Mouse (Mus musculus) kidney, postnatal 25 days (tissue): ENCODE data around the gene Atf7ip.

Experiments used
- DNase-seq, 2 experiments: peaks; one replicate each; pipeline ENCODE4 v3.0.0; 2021; ENCODE audit warnings: mixed read lengths in 2 of 2

The Atf7ip gene

GRCm38 (mm10) chr6:136525567-136525966, 19.6 kb downstream of the Atf7ip start:
- DNase-seq = no peak

GRCm38 (mm10) chr6:136529156-136529555, 23.2 kb downstream of the Atf7ip start:
- no peak for DNase-seq

DNA sequence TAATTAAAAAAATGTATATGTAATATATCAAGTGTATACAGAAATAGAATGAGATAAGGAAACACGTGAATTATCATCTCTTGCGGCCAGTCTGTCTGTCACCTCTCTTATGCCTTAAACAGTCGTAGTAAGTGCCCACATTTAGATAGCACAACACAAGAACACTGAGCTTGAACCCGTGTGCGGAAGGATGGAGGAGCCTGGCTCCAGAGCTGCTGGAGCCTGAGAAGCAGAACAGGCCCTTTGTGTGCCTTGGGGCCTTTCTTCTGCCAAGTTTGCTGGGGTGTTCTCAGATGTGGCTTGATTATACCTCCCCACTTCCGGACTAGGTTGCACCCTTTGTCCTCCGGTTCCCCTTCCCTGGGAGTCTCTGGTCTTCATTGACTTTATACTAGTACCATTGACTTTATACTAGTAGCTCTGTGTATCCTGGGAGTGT, 25.8 kb downstream of the Atf7ip start:
- peak in 1 of 2 experiments; percentile 44 for DNase-seq

DNA sequence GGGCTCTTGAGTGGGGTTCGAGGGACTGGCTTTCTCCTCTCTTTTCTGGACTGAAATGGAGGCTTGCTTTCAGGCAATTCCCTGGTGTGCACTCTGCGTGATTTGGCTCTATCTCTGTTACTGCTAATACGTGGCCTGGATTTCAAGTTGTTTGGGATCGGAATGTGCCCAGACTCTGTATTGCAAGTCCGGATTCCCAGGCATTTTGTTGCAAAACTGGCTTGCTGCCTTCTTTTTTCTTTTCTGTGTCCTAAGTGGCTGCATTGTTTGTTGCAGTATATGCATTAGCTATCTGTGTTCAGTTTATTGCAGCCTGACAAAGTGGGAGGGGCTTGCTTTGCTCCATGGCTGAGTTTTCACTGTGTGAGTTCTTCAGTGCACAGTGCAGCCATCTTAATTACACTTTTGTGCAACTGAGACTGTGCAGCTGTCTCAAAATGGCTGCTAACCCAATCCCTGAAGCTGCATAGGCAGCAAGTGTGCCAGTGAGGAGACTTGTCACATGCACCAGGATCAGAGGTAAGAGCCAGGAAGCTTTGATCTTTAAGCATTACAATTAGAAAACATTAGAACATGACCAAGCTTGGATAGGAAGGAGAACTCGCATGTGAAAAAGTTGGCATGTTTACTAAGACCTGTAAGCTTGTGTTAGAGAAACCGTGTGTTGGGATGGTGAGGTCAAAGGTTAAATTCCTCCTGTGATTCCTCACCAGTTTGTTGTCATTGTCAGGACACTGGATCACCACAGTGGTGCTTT, 26.7 kb downstream of the Atf7ip start:
- DNase-seq = peak; percentile 77 to 79

- no peak for DNase-seq
Measured at GRCm38 (mm10) chr6:136533804-136534203, 27.8 kb downstream of the Atf7ip start.

- no peak for DNase-seq
Measured at GRCm38 (mm10) chr6:136534444-136534843, 28.5 kb downstream of the Atf7ip start.

DNA sequence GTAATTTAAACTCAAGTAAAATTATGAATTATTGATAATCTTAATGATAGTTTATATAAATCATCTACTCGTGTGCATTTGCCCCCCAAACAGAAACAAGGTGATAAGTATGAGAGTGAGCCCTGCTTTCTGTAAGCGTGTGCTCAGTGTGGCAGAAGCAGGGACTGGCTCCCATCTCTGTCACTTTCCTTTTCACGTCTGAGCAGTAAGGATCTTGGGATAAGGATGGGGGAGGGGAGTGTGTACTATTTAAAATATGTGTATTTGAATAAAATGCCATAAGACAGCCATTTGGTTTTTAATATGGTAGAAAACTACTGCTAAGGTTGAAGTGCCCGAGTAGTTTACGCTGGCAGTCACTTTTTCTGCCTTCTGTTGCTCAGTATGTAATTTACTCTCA, 29.2 kb downstream of the Atf7ip start:
- DNase-seq = no peak

DNA sequence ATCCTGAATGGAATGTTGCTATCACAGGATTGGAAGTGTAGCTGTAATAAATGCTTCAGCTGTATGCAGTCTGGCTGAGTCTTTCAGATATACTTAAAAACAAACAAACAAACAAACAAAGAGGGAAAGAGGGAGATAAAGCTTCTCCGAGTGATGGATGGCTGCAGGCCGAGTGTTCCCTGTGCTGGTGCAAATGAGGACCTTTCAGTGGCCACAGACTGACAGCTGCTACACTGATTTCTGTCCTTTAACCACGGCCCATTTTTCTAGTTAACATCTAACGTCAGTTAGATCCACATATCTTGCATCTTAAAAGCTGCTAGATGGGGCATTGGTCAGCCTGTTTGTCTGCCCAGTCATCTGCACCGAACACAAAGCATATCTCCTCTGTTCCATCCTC, 30.2 kb downstream of the Atf7ip start:
- no peak for DNase-seq

DNA sequence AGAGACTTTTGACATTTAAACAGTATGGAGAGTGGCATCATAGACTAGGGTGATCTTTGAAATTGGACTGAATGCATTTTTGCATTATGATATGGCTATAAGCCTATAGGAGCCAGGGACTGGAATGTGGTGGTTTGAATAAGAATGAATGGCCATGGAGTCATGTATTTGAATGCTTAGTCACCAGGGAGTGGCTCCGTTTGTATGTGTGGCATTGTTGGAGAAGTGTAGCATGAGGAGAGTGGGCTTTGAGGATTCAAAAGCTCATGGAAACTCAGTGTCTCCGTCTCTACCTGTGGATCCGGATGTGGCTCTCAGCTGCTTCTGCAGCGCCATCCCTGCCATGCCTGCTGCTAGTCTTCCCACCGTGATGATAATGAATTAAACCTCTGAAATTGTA, 35.4 kb downstream of the Atf7ip start:
- DNase-seq = no peak

- DNase-seq = no peak
Measured at GRCm38 (mm10) chr6:136542105-136542504, 36.1 kb downstream of the Atf7ip start.

GRCm38 (mm10) chr6:136543164-136543563, 37.2 kb downstream of the Atf7ip start:
- DNase-seq = peak; percentile 67 to 82

- DNase-seq = no peak
Measured at GRCm38 (mm10) chr6:136545284-136545870, 39.4 kb downstream of the Atf7ip start.

- DNase-seq = no peak
Measured at GRCm38 (mm10) chr6:136546286-136546685, 40.3 kb downstream of the Atf7ip start.

DNA sequence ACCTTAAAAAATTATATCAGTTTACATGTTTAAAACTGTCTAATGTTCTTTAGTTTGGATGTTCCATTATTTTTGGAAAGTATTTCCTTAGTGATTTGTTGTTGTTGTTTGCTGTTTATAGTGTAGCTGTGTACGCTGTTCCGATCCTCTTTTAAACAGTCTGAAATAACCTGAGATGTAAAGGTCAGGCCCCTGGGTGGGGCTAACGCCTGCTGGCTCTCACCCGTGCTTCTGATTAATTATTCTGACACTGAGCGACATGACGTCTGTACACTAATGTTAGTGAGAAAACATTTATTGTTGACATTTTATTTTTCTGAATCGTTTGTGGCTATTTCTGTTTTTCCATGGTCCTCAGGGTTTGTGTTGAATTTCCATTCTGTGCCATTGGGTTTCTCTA, 41.0 kb downstream of the Atf7ip start:
- no peak for DNase-seq

DNA sequence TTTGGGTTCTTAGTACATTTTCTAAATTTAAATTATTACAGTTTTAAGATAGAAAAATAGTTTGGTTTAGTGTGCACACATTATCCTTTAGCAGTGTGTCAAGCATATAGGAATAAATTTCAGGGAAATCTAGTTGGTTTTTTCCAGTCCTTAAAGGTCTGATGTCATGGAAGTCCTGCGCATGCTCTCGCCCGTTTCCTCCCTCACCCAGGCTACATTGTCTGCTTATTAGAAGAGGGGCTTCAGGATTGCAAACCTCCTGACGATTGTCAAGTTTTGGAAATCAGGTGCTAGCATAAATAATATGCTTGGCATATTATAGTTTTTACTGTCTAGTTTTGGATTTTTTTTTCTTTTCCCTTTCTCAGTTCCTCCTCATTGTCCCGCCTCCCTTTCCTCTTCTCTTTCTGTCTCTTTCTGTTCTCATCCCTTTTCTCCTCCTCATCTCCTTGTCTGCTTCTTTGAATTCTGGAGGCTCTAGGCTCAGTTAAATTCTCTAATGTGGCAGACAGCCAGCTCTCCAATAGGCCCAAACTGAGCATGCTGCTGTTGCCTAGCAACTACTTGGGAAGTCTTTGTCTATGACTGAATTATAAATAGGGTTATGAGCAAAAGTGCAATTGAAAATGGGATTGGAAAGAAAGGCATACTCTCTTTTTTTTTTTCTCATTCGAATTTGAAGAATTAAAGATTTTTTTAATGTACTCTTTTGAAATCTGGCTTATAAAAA, 42.2 kb downstream of the Atf7ip start:
- peak; percentile 70 to 73 for DNase-seq

GRCm38 (mm10) chr6:136548796-136549195, 42.8 kb downstream of the Atf7ip start:
- DNase-seq = no peak

GRCm38 (mm10) chr6:136549606-136550005, 43.6 kb downstream of the Atf7ip start:
- DNase-seq = no peak

DNA sequence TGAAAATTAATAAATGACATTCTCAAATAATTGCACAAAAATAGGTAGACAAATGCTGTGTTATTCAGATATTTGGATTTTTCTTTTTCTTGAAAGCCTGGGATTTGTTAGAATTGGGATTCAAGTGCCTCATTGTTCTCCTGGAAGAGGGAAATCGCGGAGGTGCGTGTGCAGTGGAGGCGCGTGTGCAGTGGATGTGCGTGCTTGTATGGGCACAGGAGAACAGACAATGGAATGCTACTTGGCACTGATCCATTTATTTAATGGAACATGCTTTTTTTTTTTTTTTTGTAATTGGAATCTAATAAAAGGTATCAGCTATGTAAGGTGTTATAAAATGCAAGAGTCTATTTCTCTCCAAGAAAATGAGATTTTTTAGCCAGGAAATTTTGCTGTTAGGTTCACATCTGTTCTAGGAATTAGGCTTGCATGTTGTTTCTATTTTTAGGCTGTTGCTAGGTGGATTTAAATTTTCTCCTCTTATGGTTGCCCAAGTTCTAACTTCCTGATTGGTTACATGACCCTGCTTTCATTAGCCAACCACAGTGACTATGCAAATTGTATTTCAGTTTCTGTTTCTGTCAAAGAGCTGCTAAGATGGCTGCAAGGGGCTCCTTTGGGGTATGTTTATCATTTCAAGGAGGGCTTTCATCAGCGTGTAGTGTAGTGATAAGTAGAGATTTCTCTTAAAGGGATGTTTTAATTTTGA, 44.8 kb downstream of the Atf7ip start:
- peak in 1 of 2 experiments; percentile 39 for DNase-seq

DNA sequence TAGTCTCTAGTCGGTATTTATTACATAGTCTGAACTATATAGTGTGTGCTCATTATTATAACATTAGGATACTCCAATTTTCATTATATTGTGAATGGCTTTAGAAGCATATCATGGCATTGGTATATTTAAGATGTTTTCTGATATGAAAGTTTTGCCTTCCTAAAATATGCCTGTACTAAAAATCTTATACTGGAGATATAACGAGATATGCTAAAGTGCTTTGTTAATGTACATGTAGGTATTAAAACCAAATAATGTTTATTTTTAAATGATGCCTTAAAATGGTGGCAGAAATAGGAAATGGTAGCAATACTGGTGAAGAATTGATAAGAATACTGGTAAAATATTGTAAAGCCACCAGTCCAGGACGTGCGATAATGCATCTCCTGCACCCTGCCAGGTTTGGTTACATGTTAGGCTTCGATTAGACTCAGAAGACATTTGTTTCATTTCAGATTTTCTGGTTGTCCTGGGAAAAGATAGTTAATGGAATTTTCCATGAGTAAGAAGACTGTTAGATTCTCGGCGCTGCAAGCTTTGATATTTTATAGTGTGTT, 45.7 kb downstream of the Atf7ip start:
- DNase-seq = no peak

DNA sequence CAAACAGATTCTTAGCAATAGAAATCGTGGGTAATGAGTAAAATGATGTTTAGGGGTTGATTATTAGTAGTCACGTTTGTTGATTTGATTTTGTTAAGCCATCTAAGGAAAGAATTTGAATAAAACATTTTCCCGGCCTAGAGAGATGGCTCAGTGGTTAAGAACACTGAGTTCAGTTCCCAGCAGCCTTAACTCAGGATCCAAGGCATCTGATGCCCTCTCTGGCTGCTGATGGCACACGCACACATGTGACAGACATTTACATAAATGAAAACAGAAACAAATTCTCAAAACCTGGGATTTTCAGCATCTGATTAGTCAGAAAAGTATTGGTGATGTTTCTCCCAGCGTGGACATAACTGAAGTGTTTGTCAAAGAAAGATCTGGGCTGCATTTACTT, 47.2 kb downstream of the Atf7ip start:
- no peak for DNase-seq

GRCm38 (mm10) chr6:136553767-136554569, 48.0 kb downstream of the Atf7ip start:
- peak in 1 of 2 experiments; percentile 37 for DNase-seq
